Mouse (Mus musculus): ENCODE results near the gene Marf1.
"Not testable (repeated sequence)": the region's sequence is repeated elsewhere in the genome, so short reads cannot be mapped to it uniquely, and the experiment has no call there.

Gene Marf1

GRCm38 (mm10) chr16:14162988-14163416, at the start of gene Marf1, which contains the start of gene Nde1:
Marf1 (minus strand) TSS chr16:14163351.
Nde1 (plus strand) TSS chr16:14163275.
- peak; percentile 95 for DNase-seq (ENCODE audit: low read depth)

GRCm38 (mm10) chr16:14198798-14199197, 35.6 kb upstream of the Marf1 start:
- no peak for DNase-seq (ENCODE audit: low read depth)

GRCm38 (mm10) chr16:14195427-14195826, 32.3 kb upstream of the Marf1 start:
- peak; percentile 70 for DNase-seq (ENCODE audit: low read depth)

GRCm38 (mm10) chr16:14194164-14194950, 31.2 kb upstream of the Marf1 start:
- DNase-seq (ENCODE audit: low read depth): no peak

- DNase-seq (ENCODE audit: low read depth): no peak
Measured at GRCm38 (mm10) chr16:14185516-14185915, 22.4 kb upstream of the Marf1 start.

- no peak for DNase-seq (ENCODE audit: low read depth)
Measured at GRCm38 (mm10) chr16:14183856-14184255, 20.7 kb upstream of the Marf1 start.

GRCm38 (mm10) chr16:14182360-14182759, 19.2 kb upstream of the Marf1 start:
- no peak for DNase-seq (ENCODE audit: low read depth)

- DNase-seq (ENCODE audit: low read depth): no peak
Measured at GRCm38 (mm10) chr16:14180163-14180733, 17.1 kb upstream of the Marf1 start.

GRCm38 (mm10) chr16:14178041-14178440, 14.9 kb upstream of the Marf1 start:
- DNase-seq (ENCODE audit: low read depth): no peak

- DNase-seq (ENCODE audit: low read depth): no peak
Measured at GRCm38 (mm10) chr16:14169706-14170105, 6.6 kb upstream of the Marf1 start.

- no peak for DNase-seq (ENCODE audit: low read depth)
Measured at GRCm38 (mm10) chr16:14166490-14166889, 3.3 kb upstream of the Marf1 start.

- no peak for DNase-seq (ENCODE audit: low read depth)
Measured at GRCm38 (mm10) chr16:14163731-14164130, 580 bp upstream of the Marf1 start.

GRCm38 (mm10) chr16:14160941-14161340, 2.2 kb downstream of the Marf1 start:
- no peak for DNase-seq (ENCODE audit: low read depth)

- DNase-seq (ENCODE audit: low read depth): peak; percentile 91
Measured at GRCm38 (mm10) chr16:14159746-14160131, 3.4 kb downstream of the Marf1 start.

- peak; percentile 100 for DNase-seq (ENCODE audit: low read depth)
Measured at GRCm38 (mm10) chr16:14158936-14159745, 4.0 kb downstream of the Marf1 start.

- DNase-seq (ENCODE audit: low read depth): no peak
Measured at GRCm38 (mm10) chr16:14158536-14158935, 4.6 kb downstream of the Marf1 start.

GRCm38 (mm10) chr16:14156312-14156711, 6.8 kb downstream of the Marf1 start:
- no peak for DNase-seq (ENCODE audit: low read depth)

GRCm38 (mm10) chr16:14155638-14156037, 7.5 kb downstream of the Marf1 start:
- not testable (repeated sequence) for DNase-seq (ENCODE audit: low read depth)

- no peak for DNase-seq (ENCODE audit: low read depth)
Measured at GRCm38 (mm10) chr16:14151718-14152117, 11.4 kb downstream of the Marf1 start.

GRCm38 (mm10) chr16:14147712-14148111, 15.4 kb downstream of the Marf1 start:
- DNase-seq (ENCODE audit: low read depth): peak; percentile 29

GRCm38 (mm10) chr16:14143298-14143697, 19.9 kb downstream of the Marf1 start:
- no peak for DNase-seq (ENCODE audit: low read depth)

- DNase-seq (ENCODE audit: low read depth): no peak
Measured at GRCm38 (mm10) chr16:14139106-14139505, 24.0 kb downstream of the Marf1 start.

Data from induced T-regulatory cell, adult 2 months (primary cell).